Mouse (Mus musculus): ENCODE data around the gene Lrrc17. TPM values are rescaled to one million over a fixed set of nuclear protein-coding genes. Genes with fewer than 3 reads are reported as not detected.
"Not testable (repeated sequence)": the region's sequence is repeated elsewhere in the genome, so short reads cannot be mapped to it uniquely, and the experiment has no call there.

Lrrc17 gene
- polyA plus RNA-seq, 1 experiment from 2014 or later: 51.3 TPM

DNA sequence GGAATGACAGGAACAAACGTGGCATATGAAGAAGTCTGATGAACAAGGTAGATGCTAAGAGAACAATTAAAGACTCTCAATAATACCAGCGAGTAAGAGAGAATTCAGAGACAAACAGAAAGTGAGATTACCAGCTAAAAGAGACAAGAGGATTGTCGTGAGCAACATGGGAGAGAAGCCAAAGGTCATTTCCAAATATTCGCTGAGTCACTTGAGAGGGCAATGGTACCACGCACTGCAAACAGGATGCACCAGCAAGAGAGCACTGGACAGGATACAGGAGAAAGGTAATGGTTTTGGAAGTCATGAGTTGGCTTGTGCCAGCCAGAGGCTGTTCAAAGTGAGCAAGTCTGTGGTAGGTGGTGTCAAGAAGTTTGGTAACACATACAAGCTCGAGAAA lies 62.6 kb downstream of the Lrrc17 start:
- WGBS: 81% methylated on average over 6 of the region's 6 CpGs
- Histone ChIP-seq H3K9ac (replicated peaks) (no peak overlapping the region), H3K4me3 (replicated peaks) (no peak overlapping the region), H3K4me1 (replicated peaks) (peaks cover 4% of the 10 kb centered on the region; the same call in 1 of the 2 replicates), H3K9me3 (no peaks in the 10 kb centered on the region), H3K27me3 (no peaks in the 10 kb centered on the region), H3K27ac (no peak overlapping the region), H3K36me3 (no peaks in the 10 kb centered on the region), H3K4me2 (no peak overlapping the region)
- ATAC-seq (ENCODE audit: insufficient number of reproducible peaks, insufficient read depth, low FRiP score, low TSS enrichment, low read depth): no peak

DNA sequence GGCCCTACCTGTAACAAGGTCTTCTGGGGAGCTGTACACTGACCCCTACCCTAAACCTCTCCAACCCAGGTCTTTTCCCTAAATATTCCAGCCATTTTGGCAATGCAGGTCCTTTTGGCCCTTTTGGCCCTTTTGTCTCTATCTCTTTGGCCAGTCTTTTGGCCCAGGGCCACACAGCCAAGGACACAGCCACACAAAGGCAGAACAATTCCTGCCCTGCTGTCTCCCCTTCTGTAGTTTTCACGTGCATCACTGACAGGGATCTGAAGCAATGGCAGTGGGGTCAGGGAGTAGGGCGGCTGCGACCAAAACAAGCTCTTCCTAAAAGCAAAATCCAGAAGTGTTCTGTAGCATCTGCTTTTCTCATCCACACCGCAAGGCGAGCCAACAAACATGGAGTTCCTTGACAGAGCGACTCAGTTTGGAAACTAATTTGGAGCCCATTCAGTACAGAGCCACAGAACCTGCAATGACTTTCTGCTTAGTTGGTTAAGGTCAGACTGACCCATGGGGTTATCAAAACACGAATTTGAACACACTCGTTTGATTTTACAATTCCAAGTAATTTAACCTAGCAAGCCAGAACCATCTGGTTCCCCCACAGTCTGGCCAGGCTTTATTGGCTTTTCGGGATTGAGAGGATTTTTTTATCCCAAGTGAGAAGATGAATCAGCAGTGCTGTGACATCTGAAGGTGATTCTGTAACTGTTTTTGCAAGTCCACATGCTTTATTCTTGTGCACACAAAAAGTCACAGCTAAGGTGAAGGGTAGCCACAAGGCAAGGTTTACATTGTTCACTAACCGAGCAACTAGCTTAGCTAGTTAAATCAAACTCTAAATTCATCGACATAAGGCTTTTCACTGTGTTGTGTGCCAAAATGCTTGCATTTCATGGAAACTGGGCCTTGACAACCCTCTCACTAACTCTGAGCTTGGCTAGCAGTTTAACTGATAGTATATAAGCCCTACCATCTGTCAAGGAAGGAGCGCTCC lies 65.2 kb downstream of the Lrrc17 start:
- peaks cover 4% of the 10 kb centered on the region; the same call in 1 of the 2 replicates for H3K4me1 ChIP-seq (replicated peaks)
- H3K9me3 ChIP-seq: no peaks in the 10 kb centered on the region
- no peak overlapping the region for H3K4me3 ChIP-seq (replicated peaks)
- ATAC-seq (ENCODE audit: insufficient number of reproducible peaks, insufficient read depth, low FRiP score, low TSS enrichment, low read depth): no peak
- no peaks in the 10 kb centered on the region for H3K36me3 ChIP-seq
- no peak overlapping the region for H3K9ac ChIP-seq (replicated peaks)
- H3K27ac ChIP-seq: no peak overlapping the region; the same call in 1 of the 2 replicates
- WGBS: 66% methylated on average over 12 of the region's 12 CpGs
- H3K27me3 ChIP-seq: no peaks in the 10 kb centered on the region
- no peak overlapping the region for H3K4me2 ChIP-seq

DNA sequence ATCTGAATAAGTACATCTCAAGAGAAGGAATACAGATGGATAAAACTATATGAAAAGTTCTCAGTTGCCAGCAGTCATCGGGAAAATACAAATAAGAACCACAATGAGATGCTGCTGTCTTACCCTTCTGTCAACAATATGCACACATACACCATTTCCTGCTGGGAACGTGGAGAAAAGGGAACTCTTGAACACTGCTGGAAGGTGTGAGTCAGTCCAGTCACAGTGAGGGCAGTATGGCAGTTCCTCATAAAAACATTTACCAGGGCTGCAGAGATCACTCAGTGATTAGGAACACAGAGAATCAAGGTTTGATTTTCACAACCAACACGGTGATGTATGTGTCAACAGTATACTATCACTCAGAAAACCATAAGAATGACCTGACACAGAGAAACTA lies 67.6 kb downstream of the Lrrc17 start:
- no peak overlapping the region for H3K4me3 ChIP-seq (replicated peaks)
- no peak overlapping the region for H3K27ac ChIP-seq
- ATAC-seq (ENCODE audit: insufficient number of reproducible peaks, insufficient read depth, low FRiP score, low TSS enrichment, low read depth): no peak
- no peaks in the 10 kb centered on the region for H3K36me3 ChIP-seq
- no peaks in the 10 kb centered on the region for H3K9me3 ChIP-seq
- no peak overlapping the region for H3K9ac ChIP-seq (replicated peaks)
- WGBS: 75% methylated on average over 3 of the region's 3 CpGs
- no peak overlapping the region for H3K4me2 ChIP-seq
- no peaks in the 10 kb centered on the region for H3K27me3 ChIP-seq
- H3K4me1 ChIP-seq (replicated peaks): peaks cover 4% of the 10 kb centered on the region; the same call in 1 of the 2 replicates

DNA sequence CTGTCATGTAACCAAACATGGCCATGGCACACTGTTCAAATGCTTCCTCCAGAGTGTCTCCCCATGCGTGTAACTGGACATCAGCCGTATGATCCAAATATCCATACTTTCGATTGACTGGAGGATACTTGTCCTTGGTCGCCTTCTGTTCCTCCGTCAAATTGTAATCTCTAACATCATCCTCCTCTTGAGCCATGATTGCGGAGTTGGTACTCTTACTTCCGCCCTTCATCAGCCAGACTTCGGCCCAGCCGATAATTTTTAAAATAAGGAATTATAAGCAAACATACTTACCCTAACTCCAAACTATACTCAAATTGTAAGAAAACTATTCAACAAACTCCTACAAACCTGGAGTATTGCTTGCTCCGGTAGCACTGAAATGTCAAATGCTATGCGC lies 70.9 kb downstream of the Lrrc17 start:
- not testable (repeated sequence) for H3K9ac ChIP-seq (replicated peaks); H3K9me3 ChIP-seq; H3K27me3 ChIP-seq; ATAC-seq (ENCODE audit: insufficient number of reproducible peaks, insufficient read depth, low FRiP score, low TSS enrichment, low read depth); H3K27ac ChIP-seq; H3K4me1 ChIP-seq (replicated peaks); H3K36me3 ChIP-seq; H3K4me2 ChIP-seq; H3K4me3 ChIP-seq (replicated peaks)
- 97% methylated on average over 11 of the region's 11 CpGs for WGBS

DNA sequence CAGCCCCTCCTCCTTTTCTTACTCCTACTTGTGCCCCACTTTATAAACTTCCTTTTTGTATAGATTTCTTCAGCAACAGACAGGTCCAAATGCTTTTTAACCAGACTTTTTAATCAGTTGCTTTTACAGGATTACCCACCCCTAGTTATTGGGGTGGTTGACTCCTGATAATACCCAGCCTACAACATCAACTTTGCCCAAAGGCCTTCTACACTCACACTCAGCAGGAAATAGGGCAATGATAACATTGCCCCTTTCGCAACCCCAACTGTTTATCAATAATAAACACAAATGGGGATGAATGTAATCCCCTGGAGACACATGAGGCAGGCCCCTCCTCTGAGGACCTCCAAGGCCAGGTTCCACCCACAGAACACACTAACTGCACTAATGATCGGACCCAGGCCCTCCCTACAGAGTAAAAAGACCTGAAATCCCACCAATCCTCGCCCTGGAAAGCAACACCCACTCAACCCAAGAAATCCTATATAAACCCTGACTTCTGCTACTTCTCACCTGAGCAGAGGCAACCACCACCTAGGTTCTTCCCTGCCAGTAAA lies 73.2 kb downstream of the Lrrc17 start:
- Histone ChIP-seq H3K4me3 (replicated peaks) (no peak overlapping the region), H3K4me1 (replicated peaks) (no peaks in the 10 kb centered on the region), H3K4me2 (no peak overlapping the region), H3K27me3 (no peaks in the 10 kb centered on the region), H3K27ac (no peak overlapping the region), H3K9ac (replicated peaks) (no peak overlapping the region), H3K36me3 (no peaks in the 10 kb centered on the region), H3K9me3 (no peaks in the 10 kb centered on the region)
- WGBS: 76% methylated on average over 3 of the region's 3 CpGs
- ATAC-seq (ENCODE audit: insufficient number of reproducible peaks, insufficient read depth, low FRiP score, low TSS enrichment, low read depth): no peak

Other genes starting within 250 kb of the Lrrc17 start
- gene Fgl2, start 170.9 kb upstream of the Lrrc17 start, polyA plus RNA-seq (2016; fragmentation: Nextera tagmentation; extraction: Ambion mirVana): 0.66 and 0.84 TPM in 2 replicates
- gene Ccdc146, start 118.9 kb upstream of the Lrrc17 start, polyA plus RNA-seq (2016; fragmentation: Nextera tagmentation; extraction: Ambion mirVana): 0.06 TPM in 1 of 2 replicates, not detected in the other
- gene Fam185a, start 118.6 kb upstream of the Lrrc17 start, polyA plus RNA-seq (2016; fragmentation: Nextera tagmentation; extraction: Ambion mirVana): 5.5 and 5.7 TPM in 2 replicates
- 0.13 and 0.26 TPM in 2 replicates for gene Fbxl13, start 102.1 kb downstream of the Lrrc17 start, polyA plus RNA-seq (2016; fragmentation: Nextera tagmentation; extraction: Ambion mirVana)
- gene Armc10, start 102.3 kb downstream of the Lrrc17 start, polyA plus RNA-seq (2016; fragmentation: Nextera tagmentation; extraction: Ambion mirVana): 60.9 and 62.0 TPM in 2 replicates
- gene Napepld, start 157.8 kb downstream of the Lrrc17 start, polyA plus RNA-seq (2016; fragmentation: Nextera tagmentation; extraction: Ambion mirVana): 2.8 and 3.2 TPM in 2 replicates
- 84.8 and 91.8 TPM in 2 replicates for gene Pmpcb, start 193.6 kb downstream of the Lrrc17 start, polyA plus RNA-seq (2016; fragmentation: Nextera tagmentation; extraction: Ambion mirVana)
- gene Dnajc2, start 241.7 kb downstream of the Lrrc17 start, polyA plus RNA-seq (2016; fragmentation: Nextera tagmentation; extraction: Ambion mirVana): 79.7 and 81.9 TPM in 2 replicates
- gene Psmc2, start 241.7 kb downstream of the Lrrc17 start, polyA plus RNA-seq (2016; fragmentation: Nextera tagmentation; extraction: Ambion mirVana): 194 and 207 TPM in 2 replicates

All from limb, embryonic 12.5 days (tissue).